Mouse (Mus musculus) ovary, postnatal 14 days (tissue): Measurements from ENCODE around the gene Gm21822.
"Not testable (repeated sequence)": the region's sequence is repeated elsewhere in the genome, so short reads cannot be mapped to it uniquely, and the experiment has no call there.

ENCODE experiments used
- DNase-seq: peaks from one replicate; pipeline ENCODE4 v3.0.0; 2022; ENCODE audit warnings: low spot score

The Gm21822 gene

DNA sequence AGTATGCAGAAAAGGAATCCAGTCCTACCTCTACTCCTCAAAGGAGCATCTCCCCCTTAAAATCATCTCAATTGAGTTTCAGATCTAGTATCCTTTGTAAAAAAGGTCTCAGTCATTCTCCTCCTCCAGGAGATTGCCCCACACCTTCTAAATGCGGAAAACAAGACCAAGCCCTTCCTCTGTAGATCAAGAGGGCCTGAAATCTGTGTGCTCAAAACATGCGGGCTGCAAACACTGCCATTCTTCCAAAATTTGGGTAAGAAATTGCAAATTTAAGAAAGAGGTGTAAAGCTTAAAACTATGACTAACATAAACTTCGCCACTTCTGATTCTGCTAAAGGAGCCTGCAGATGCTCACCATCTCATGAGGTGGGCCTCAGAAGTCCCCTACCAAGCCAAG, at the start of gene Gm21822:
TSS of gene Gm21822 (plus strand) at position 301 of the 400 bp plus-strand sequence.
- not testable (repeated sequence) for DNase-seq
